10 mouse cellular contexts compared by ENCODE assay signal in the genomic region with DNA sequence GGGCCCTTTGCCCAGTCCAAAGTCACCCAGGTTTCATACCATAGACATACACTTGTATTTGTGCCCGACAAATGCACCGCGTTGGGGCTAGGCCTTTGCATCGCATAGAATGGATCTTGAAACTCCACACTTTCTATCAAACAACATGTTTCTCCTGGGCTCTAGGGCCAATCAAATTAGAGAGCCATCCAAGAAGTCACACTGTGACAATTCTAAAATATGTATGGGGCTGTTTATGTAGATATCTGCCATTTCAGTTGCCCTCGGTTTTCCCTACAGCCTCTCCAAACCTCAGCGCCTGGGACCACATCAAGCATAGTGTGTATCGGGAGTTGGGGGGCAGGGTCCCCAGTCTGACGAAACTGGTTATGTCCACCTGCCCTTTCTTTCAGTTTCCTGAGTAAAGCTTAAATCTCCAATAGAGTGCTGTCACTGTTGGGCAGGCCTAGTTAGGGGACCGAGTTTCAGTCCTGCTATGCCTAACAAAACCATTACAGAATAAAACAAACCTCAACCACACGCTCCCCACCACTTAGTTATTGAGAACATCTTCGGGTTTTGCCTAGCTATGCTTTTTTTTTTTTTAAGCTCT. TPM values are rescaled to one million over a fixed set of nuclear protein-coding genes. Genes with fewer than 3 reads are reported as not detected.
A peak's percentile ranks its signal among the peaks of the same experiment; 100 is the strongest.
DNase-seq lines count a peak whose midpoint lies in the region; ATAC-seq lines count a peak whose summit lies in the region.
"Had no signal": no experiment of that assay in that cellular context is flagged by ENCODE, and none has a peak within 500 bp of the region (broad histone marks: within the 10 kb centered on the region; RNA-seq: fewer than 3 reads in every experiment).

No protein-coding gene starts in this region.

- WGBS in kidney, embryonic 15.5 days = 10% methylated on average over 11 of the region's 11 CpGs
- 4% methylated on average over 11 of the region's 11 CpGs for whole genome bisulfite sequencing in forebrain, embryonic 13.5 days
- 4% methylated on average over 11 of the region's 11 CpGs for WGBS in limb, embryonic 10.5 days
- 16% methylated on average over 11 of the region's 11 CpGs for WGBS in neural tube, embryonic 14.5 days

- peaks cover 40% of the 10 kb centered on the region for H3K4me1 ChIP-seq in kidney, embryonic 15.5 days
- peaks cover 38% of the 10 kb centered on the region for H3K4me1 ChIP-seq in forebrain, embryonic 13.5 days
- peaks cover 98% of the 10 kb centered on the region for H3K4me1 ChIP-seq in limb, embryonic 10.5 days
- H3K4me1 ChIP-seq in neural tube, embryonic 14.5 days (ENCODE audit: control insufficient read depth, insufficient read depth, low read length) = peaks cover 10% of the 10 kb centered on the region; the same call in 1 of the 2 replicates

- no peaks in the 10 kb centered on the region for H3K9me3 ChIP-seq in kidney, embryonic 15.5 days (replicated peaks)
- no peaks in the 10 kb centered on the region for H3K9me3 ChIP-seq in forebrain, embryonic 13.5 days (replicated peaks)
- no peaks in the 10 kb centered on the region for H3K9me3 ChIP-seq in limb, embryonic 10.5 days (replicated peaks)
- no peaks in the 10 kb centered on the region for H3K9me3 ChIP-seq in neural tube, embryonic 14.5 days (ENCODE audit: control insufficient read depth, low read length)
- H3K9me3 ChIP-seq: stomach, embryonic 15.5 days had no signal

- H3K36me3 ChIP-seq in kidney, embryonic 15.5 days = no peaks in the 10 kb centered on the region
- H3K36me3 ChIP-seq in forebrain, embryonic 13.5 days (ENCODE audit: poor library complexity, severe bottlenecking) = no peaks in the 10 kb centered on the region
- H3K36me3 ChIP-seq in limb, embryonic 10.5 days = peaks cover 23% of the 10 kb centered on the region
- H3K36me3 ChIP-seq in neural tube, embryonic 14.5 days (ENCODE audit: control insufficient read depth, insufficient read depth, low read length) = no peaks in the 10 kb centered on the region
- H3K36me3 ChIP-seq: stomach, embryonic 15.5 days had no signal

- peaks cover 99% of the 10 kb centered on the region for H3K27me3 ChIP-seq in kidney, embryonic 15.5 days
- peaks cover 98% of the 10 kb centered on the region for H3K27me3 ChIP-seq in forebrain, embryonic 13.5 days
- peaks cover 88% of the 10 kb centered on the region for H3K27me3 ChIP-seq in limb, embryonic 10.5 days (ENCODE audit: low read depth, poor library complexity, severe bottlenecking)
- peaks cover 60% of the 10 kb centered on the region for H3K27me3 ChIP-seq in neural tube, embryonic 14.5 days (ENCODE audit: control insufficient read depth, insufficient read depth, low read length)

- H3K27ac ChIP-seq in kidney, embryonic 15.5 days = no peak overlapping the region
- H3K27ac ChIP-seq in forebrain, embryonic 13.5 days = no peak overlapping the region
- H3K27ac ChIP-seq in limb, embryonic 10.5 days = peak overlapping the region; percentile 93
- no peak overlapping the region for H3K27ac ChIP-seq in neural tube, embryonic 14.5 days (ENCODE audit: low read depth, low read length)
- H3K27ac ChIP-seq: stomach, embryonic 15.5 days had no signal

- DNase-seq in kidney, adult 11 months = no peak
- no peak for DNase-seq in limb, embryonic 10.5 days (ENCODE audit: low spot score)
- DNase-seq in c-Kit-positive CD71-positive TER-119-positive erythroid progenitor cells, embryonic 14.5 days (ENCODE audit: low spot score) = no peak
- DNase-seq: cerebellum, adult 8-10 months; kidney, adult 9 months had no signal

- no peak for ATAC-seq in kidney, embryonic 15.5 days (replicated peaks; ENCODE audit: low FRiP score)
- ATAC-seq in forebrain, embryonic 13.5 days = no peak
- no peak for ATAC-seq in neural tube, embryonic 14.5 days (ENCODE audit: low read depth)
- ATAC-seq in activated CD4-positive, CD25-positive, alpha-beta regulatory T cell, adult 4 months = no peak

- H3K4me3 ChIP-seq in kidney, embryonic 15.5 days (replicated peaks) = peak overlapping the region; percentile 3; the same call in 1 of the 2 replicates
- H3K4me3 ChIP-seq in forebrain, embryonic 13.5 days = peak overlapping the region; percentile 40
- peak overlapping the region; percentile 86 for H3K4me3 ChIP-seq in limb, embryonic 10.5 days
- H3K4me3 ChIP-seq in neural tube, embryonic 14.5 days (ENCODE audit: low read depth, low read length) = 0 out of 2 replicates have a peak overlapping the region, but pooled peaks have one; percentile 31

- no peak overlapping the region for H3K4me2 ChIP-seq in kidney, embryonic 15.5 days
- H3K4me2 ChIP-seq in forebrain, embryonic 13.5 days = 0 out of 2 replicates have a peak overlapping the region, but pooled peaks have one; percentile 71
- no peak overlapping the region for H3K4me2 ChIP-seq in neural tube, embryonic 14.5 days (ENCODE audit: low read depth, low read length)

- H3K9ac ChIP-seq in kidney, embryonic 15.5 days = no peak overlapping the region
- no peak overlapping the region for H3K9ac ChIP-seq in forebrain, embryonic 13.5 days
- H3K9ac ChIP-seq in neural tube, embryonic 14.5 days (replicated peaks; ENCODE audit: low read depth, low read length) = no peak overlapping the region
- H3K9ac ChIP-seq: stomach, embryonic 15.5 days had no signal

RNA-seq across cellular contexts. Expression of gene Msx1, which starts 2.2 kb away (rescaled TPM):
- polyA plus RNA-seq in kidney, embryonic 15.5 days (2015; fragmentation: Nextera tagmentation; extraction: Ambion mirVana) = 2.9 and 3.2 TPM in 2 replicates
- 17.7 and 20.2 TPM in 2 replicates for polyA plus RNA-seq in forebrain, embryonic 13.5 days (2015; fragmentation: Nextera tagmentation; extraction: Ambion mirVana)
- polyA plus RNA-seq in limb, embryonic 10.5 days (2016; fragmentation: Nextera tagmentation; extraction: Ambion mirVana) = 360 and 372 TPM in 2 replicates
- polyA plus RNA-seq in neural tube, embryonic 14.5 days (2014; fragmentation: Nextera tagmentation; extraction: Ambion mirVana) = 11.8 and 12.5 TPM in 2 replicates
- polyA plus RNA-seq in activated CD4-positive, CD25-positive, alpha-beta regulatory T cell, adult 4 months (2017; shearing (Covaris generic)) = under 1 TPM in 1 of 2 experiments, not detected in 1; 0.22 TPM

Comparison
In these comparisons a context has a peak if more than half of its experiments do, and no peak if none do; other contexts are left out.
1. H3K4me3 ChIP-seq: peak in every context shown above with its lines; median percentile 86 in limb, embryonic 10.5 days; 40 in forebrain, embryonic 13.5 days; 31 in neural tube, embryonic 14.5 days; 3 in kidney, embryonic 15.5 days.
2. RNA of gene Msx1, which starts 2.2 kb away (polyA plus RNA-seq): 360 to 372 TPM in limb, embryonic 10.5 days; 17.7 to 20.2 TPM in forebrain, embryonic 13.5 days, 11.8 to 12.5 TPM in neural tube, embryonic 14.5 days, 2.9 to 3.2 TPM in kidney, embryonic 15.5 days and 0.22 TPM in activated CD4-positive, CD25-positive, alpha-beta regulatory T cell, adult 4 months; every median in the first group is over 10 times any median in the second.